Mouse (Mus musculus) T-helper 17 cell (primary cell): Measurements from ENCODE around the gene Gm3183.

Experiments
- in situ Hi-C, 2 experiments: fragments of 300-600 bp; cut with MboI, MseI; formaldehyde crosslinking; loops; 1 replicate in 1 of 2; 2 replicates in 1 of 2; pipeline ENCODE4 v1.15.1; 2025; ENCODE audit warnings: high pct_unique_total_duplicates in 2 of 2

Gm3183 gene

GRCm38 (mm10) chr5:94865136-94865535 is at the start of gene Gm3183:
TSS of gene Gm3183 (plus strand) at chr5:94865436.
- in situ Hi-C loops, result loop anchor here (10.0 to 25.0 kb wide), 2 partner anchors 1370 to 1403 kb away; no protein-coding TSS in a partner anchor
